Mouse (Mus musculus) liver, adult 2 months (tissue): ENCODE data around the gene Samd13. TPM values are rescaled to one million over a fixed set of nuclear protein-coding genes. Genes with fewer than 3 reads are reported as not detected.
A peak's percentile ranks its signal among the peaks of the same experiment; 100 is the strongest.

Source experiments
- DNase-seq: peaks from one replicate; pipeline ENCODE4 v3.0.0-alpha.2; 2011; ENCODE audit warnings: low read depth, low spot score; ENCODE audit errors: extremely low read depth
- H3K27ac ChIP-seq: fragments of 200-500 bp; replicated peaks from 2 replicates; pipeline ENCODE4 v1.5.1; 2012; ENCODE audit warnings: low read depth, mild to moderate bottlenecking, control low read depth, inconsistent platforms, low read length; ENCODE audit not compliant: insufficient read depth
- H3K27me3 ChIP-seq: fragments of 200-500 bp; 2 replicates; pipeline ENCODE4 v1.6.1; 2012; ENCODE audit warnings: mild to moderate bottlenecking, moderate library complexity, low read length, inconsistent platforms; ENCODE audit not compliant: control insufficient read depth, insufficient read depth
- H3K36me3 ChIP-seq: fragments of 200-500 bp; 2 replicates; pipeline ENCODE4 v1.6.1; 2012; ENCODE audit warnings: low read length, inconsistent platforms; ENCODE audit not compliant: control insufficient read depth, insufficient read depth
- H3K4me1 ChIP-seq: fragments of 200-500 bp; 2 replicates; pipeline ENCODE4 v1.6.1; 2011; ENCODE audit warnings: low read length; ENCODE audit not compliant: control insufficient read depth, insufficient read depth
- H3K4me3 ChIP-seq: fragments of 200-500 bp; 2 replicates; pipeline ENCODE4 v1.5.1; 2011; ENCODE audit warnings: low read depth, mild to moderate bottlenecking, control low read depth, low read length, moderate library complexity; ENCODE audit not compliant: insufficient read depth
- H3K79me2 ChIP-seq: fragments of 200-500 bp; 2 replicates; pipeline ENCODE4 v1.6.1; 2012; ENCODE audit warnings: inconsistent platforms, mild to moderate bottlenecking, low read length, moderate library complexity; ENCODE audit not compliant: control insufficient read depth, insufficient read depth
- H3K9ac ChIP-seq: fragments of 200-500 bp; 2 replicates; pipeline ENCODE4 v1.6.1; 2012; ENCODE audit warnings: low read depth, mild to moderate bottlenecking, control low read depth, inconsistent platforms, low read length
- CTCF ChIP-seq: fragments of 200-500 bp; IDR thresholded peaks from 2 replicates; pipeline ENCODE4 v1.5.1; 2011; ENCODE audit warnings: low read depth, low read length, control low read depth
- POLR2A ChIP-seq: fragments of 200-500 bp; IDR thresholded peaks from 2 replicates; pipeline ENCODE4 v1.6.1; 2011; ENCODE audit warnings: low read length, control low read depth; ENCODE audit not compliant: insufficient read depth; ENCODE audit errors: extremely low read depth
- WGBS: fragments of 180-500 bp; shearing (Covaris S2); methylation state at CpG from one replicate; pipeline ENCODE4 v1.1.7; 2018; 5-methylcytosine and 5-hydroxymethylcytosine counted together
- polyA plus RNA-seq: library from polyadenylated mRNA; depleted of rRNA; stranded (reverse); fragments of >200 nt; gene quantifications from 2 replicates; pipeline ENCODE4 v1.2.3, GENCODE M21; 2012
- total RNA-seq: library from RNA; depleted of rRNA; stranded (reverse); fragments of >200 nt; gene quantifications from 2 replicates; pipeline ENCODE4 v1.2.3, GENCODE M21; 2014

The Samd13 gene
- total and polyA plus RNA-seq, 2 experiments: not detected

DNA sequence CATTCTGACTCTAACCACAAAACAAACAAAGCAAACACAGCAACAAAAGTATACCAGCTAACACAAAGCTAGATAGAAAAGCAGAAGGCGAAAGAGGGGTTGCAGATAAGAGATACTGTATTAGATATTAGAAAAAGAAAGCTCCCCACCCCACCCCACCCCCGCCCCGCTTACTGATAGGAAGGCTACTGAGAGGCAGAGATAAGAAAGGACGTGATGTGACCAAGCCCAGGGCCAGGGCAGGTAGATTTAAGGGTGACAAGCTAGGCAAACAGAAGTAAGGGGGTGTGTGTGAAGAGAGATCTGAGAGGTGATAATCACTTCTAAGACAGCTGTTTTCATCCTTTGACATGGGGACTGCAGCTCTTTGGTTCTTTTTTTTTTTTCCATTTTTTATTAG is 67.0 kb downstream of the Samd13 start:
- peak; percentile 58 for DNase-seq
- peaks cover 71% of the 10 kb centered on the region for H3K36me3 ChIP-seq
- no peaks in the 10 kb centered on the region for H3K27me3 ChIP-seq
- 62% methylated on average over 4 of the region's 4 CpGs for WGBS
- no peaks in the 10 kb centered on the region for H3K79me2 ChIP-seq
- H3K4me1 ChIP-seq: peaks cover 2% of the 10 kb centered on the region; the same call in 1 of the 2 replicates
- H3K4me3 ChIP-seq: no peak overlapping the region
- H3K9ac ChIP-seq: no peak overlapping the region
- TF ChIP-seq POLR2A (no peak), CTCF (no peak)
- no peak overlapping the region for H3K27ac ChIP-seq

DNA sequence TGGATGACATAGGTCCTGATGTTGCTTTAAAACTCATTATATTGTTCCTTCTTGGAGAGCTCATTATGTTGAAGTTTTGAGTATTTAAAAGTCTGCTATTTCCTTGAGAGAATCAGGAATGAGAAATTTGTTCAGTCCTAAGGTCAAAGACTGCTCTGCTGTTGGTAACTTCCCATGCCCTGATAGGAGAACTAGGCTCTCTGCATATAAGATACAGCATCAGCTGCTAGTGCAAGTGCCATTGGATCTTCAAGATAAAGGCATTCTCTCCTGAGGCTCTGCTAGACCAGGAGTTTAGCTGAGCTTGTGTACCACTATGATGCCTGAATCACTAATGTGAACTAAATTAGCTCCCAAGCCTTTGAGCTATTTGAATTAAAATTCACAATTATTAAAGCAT is 67.4 kb downstream of the Samd13 start:
- no peak overlapping the region for H3K27ac ChIP-seq
- peak; percentile 57 for DNase-seq
- TF ChIP-seq POLR2A (no peak), CTCF (no peak)
- H3K9ac ChIP-seq: no peak overlapping the region
- peaks cover 2% of the 10 kb centered on the region; the same call in 1 of the 2 replicates for H3K4me1 ChIP-seq
- peaks cover 70% of the 10 kb centered on the region for H3K36me3 ChIP-seq
- H3K4me3 ChIP-seq: no peak overlapping the region
- H3K27me3 ChIP-seq: no peaks in the 10 kb centered on the region
- no peaks in the 10 kb centered on the region for H3K79me2 ChIP-seq

- no peak overlapping the region for H3K27ac ChIP-seq
- no peak overlapping the region for H3K9ac ChIP-seq
- DNase-seq: peak; percentile 67
- H3K79me2 ChIP-seq: no peaks in the 10 kb centered on the region; the same call in 1 of the 2 replicates
- no peak overlapping the region for H3K4me3 ChIP-seq
- peaks cover 67% of the 10 kb centered on the region for H3K36me3 ChIP-seq
- no peaks in the 10 kb centered on the region for H3K27me3 ChIP-seq
- WGBS: 34% methylated on average over 5 of the region's 5 CpGs
- H3K4me1 ChIP-seq: peaks cover 2% of the 10 kb centered on the region; the same call in 1 of the 2 replicates
- TF ChIP-seq CTCF (no peak), POLR2A (no peak)
Measured at GRCm38 (mm10) chr3:146616533-146617283, 68.7 kb downstream of the Samd13 start.

DNA sequence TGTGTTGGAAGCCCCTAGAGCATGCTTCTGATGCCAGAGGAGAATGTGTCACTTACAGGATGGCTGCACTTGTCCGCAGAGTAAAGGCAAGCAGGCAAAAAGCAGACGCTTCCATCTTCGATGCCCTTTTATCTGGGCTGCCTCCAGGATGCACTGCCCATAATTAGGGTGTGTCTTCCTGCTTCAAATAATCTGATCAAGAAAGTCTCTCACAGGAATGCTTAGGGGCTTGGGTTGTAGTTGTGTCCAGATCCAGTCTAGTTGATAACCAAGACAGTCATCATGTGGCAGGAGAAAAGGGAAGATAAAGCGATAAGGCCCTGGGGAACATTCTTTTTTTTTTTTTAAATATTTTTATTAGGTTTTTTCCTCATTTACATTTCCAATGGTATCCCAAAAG is 69.9 kb downstream of the Samd13 start, which contains the start of gene Dnase2b:
TSS of gene Dnase2b (minus strand) at position 101 of the 400 bp plus-strand sequence.
- H3K4me3 ChIP-seq: no peak within 1 kb of the TSS
- DNase-seq: peak; percentile 46

DNA sequence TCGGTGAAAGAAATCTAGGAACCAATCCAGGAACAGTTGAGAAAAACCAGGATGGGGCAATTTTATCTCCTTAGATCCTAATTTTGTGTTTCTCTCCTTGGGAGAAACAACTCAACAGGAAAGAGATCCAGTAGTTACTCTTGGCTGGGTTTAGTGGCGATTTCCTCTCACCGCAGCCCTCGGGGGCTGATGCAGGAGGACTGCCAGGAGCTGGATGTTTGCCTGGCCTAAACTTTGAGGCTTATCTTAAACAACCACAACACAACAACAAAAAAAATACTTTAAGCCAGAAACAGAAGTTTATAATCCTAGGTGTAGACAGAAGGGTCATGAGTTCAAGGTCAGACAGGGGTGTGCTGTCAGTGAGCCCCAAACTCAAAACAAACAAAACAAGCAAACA is 73.6 kb downstream of the Samd13 start:
- Histone ChIP-seq H3K9ac (no peak overlapping the region), H3K79me2 (no peaks in the 10 kb centered on the region; the same call in 1 of the 2 replicates), H3K36me3 (peaks cover 74% of the 10 kb centered on the region), H3K27ac (no peak overlapping the region; the same call in 1 of the 2 replicates), H3K27me3 (no peaks in the 10 kb centered on the region), H3K4me3 (no peak overlapping the region), H3K4me1 (peaks cover 18% of the 10 kb centered on the region)
- WGBS: 13% methylated on average over 4 of the region's 4 CpGs
- TF ChIP-seq CTCF (no peak), POLR2A (no peak)
- no peak for DNase-seq

More for the DNA sequence above, 69.9 kb downstream of the Samd13 start, which contains the start of gene Dnase2b:
- H3K36me3 ChIP-seq: peaks cover 68% of the 10 kb centered on the region
- no peak within 1 kb of the TSS for H3K27ac ChIP-seq
- 64% methylated on average over 4 of the region's 4 CpGs for WGBS
- no peaks in the 10 kb centered on the region; the same call in 1 of the 2 replicates for H3K79me2 ChIP-seq
- no peak for TF ChIP-seq POLR2A
- no peak for TF ChIP-seq CTCF
- no peak within 1 kb of the TSS for H3K9ac ChIP-seq
- no peaks in the 10 kb centered on the region for H3K27me3 ChIP-seq
- H3K4me1 ChIP-seq: peaks cover 5% of the 10 kb centered on the region; the same call in 1 of the 2 replicates

DNA sequence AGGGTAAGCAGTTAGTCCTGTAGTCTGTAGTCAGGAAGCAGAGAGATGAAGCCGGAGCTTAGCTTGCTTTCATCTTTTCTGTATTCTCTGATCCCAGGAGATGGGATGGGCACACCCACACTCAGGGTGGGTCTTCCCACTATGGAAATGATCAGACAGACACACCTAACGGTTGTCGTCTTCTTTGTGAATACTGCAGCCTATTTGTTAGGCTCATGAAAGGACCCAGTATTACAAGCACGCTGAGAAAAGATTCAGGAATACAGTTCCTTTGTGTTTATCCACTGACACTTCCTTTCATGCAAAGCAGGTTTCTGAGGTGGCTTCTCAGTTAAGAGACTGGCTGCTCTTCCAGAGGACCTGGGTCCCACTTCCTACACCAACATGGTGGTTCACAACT is 74.1 kb downstream of the Samd13 start:
- peaks cover 1% of the 10 kb centered on the region; the same call in 1 of the 2 replicates for H3K79me2 ChIP-seq
- H3K36me3 ChIP-seq: peaks cover 72% of the 10 kb centered on the region
- 76% methylated on average over 4 of the region's 4 CpGs for WGBS
- H3K27me3 ChIP-seq: no peaks in the 10 kb centered on the region
- H3K9ac ChIP-seq: no peak overlapping the region
- H3K27ac ChIP-seq: 0 out of 2 replicates have a peak overlapping the region, but pooled peaks have one; percentile 2
- DNase-seq: no peak
- no peak for TF ChIP-seq POLR2A
- TF ChIP-seq CTCF: no peak
- peaks cover 20% of the 10 kb centered on the region for H3K4me1 ChIP-seq
- H3K4me3 ChIP-seq: no peak overlapping the region
